Mouse (Mus musculus): ENCODE results near the gene Cpped1. TPM values are rescaled to one million over a fixed set of nuclear protein-coding genes. Genes with fewer than 3 reads are reported as not detected.

Gene Cpped1
- polyA plus RNA-seq, 1 experiment from 2014 or later: 34.2 TPM

DNA sequence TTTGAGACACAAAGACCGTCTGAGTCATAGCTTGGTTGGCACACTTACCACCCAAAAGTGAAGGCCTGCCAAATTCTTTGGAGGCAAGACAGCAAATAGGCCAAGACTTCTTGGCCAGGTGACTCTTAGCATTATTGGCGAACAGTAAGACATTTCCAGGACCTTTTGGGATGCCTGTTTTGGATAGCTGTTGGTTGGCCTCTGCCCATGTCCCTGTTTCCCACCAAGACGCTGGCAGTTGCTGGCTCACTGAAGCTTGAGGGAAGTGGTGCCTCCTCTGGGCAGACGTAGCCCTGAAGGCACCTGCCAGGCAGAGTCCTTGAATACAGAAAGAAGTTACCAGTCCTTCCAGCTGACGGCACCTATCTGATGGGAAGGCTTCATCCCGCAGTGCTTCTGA lies 8.9 kb downstream of the Cpped1 start:
- Histone ChIP-seq H3K4me3 (ENCODE audit: low read length) (no peak overlapping the region), H3K4me2 (ENCODE audit: low read depth, low read length) (no peak overlapping the region), H3K27ac (ENCODE audit: low read length) (no peak overlapping the region), H3K4me1 (ENCODE audit: control insufficient read depth, insufficient read depth, low read length) (no peaks in the 10 kb centered on the region), H3K36me3 (ENCODE audit: control insufficient read depth, insufficient read depth, low read length) (no peaks in the 10 kb centered on the region), H3K9ac (ENCODE audit: low read depth, low read length) (no peak overlapping the region), H3K9me3 (ENCODE audit: control insufficient read depth, low read length) (no peaks in the 10 kb centered on the region), H3K27me3 (replicated peaks; ENCODE audit: control insufficient read depth, insufficient read depth, low read length) (no peaks in the 10 kb centered on the region)
- 93% methylated on average over 6 of the region's 6 CpGs for WGBS
- ATAC-seq: no peak

DNA sequence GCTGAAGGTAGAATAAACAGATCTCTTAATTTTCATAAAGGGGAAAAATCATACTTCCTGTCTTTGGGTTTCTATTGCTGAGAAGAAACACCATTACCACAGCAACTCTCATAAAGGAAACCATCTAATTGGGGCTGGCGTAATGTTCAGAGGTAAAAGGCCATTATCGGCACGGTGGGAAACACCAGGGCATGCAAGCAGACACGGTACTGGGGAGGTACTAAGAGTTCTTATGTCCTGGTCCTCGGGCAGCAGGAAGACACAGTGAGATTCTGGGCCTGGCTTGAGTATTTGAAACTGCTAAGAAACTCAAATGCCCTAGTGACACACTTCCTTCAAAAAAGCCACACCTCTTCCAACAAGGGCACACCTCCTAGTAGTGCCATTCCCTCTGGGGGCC lies 12.8 kb downstream of the Cpped1 start:
- no peaks in the 10 kb centered on the region for H3K4me1 ChIP-seq (ENCODE audit: control insufficient read depth, insufficient read depth, low read length)
- no peaks in the 10 kb centered on the region for H3K9me3 ChIP-seq (ENCODE audit: control insufficient read depth, low read length)
- no peaks in the 10 kb centered on the region for H3K36me3 ChIP-seq (ENCODE audit: control insufficient read depth, insufficient read depth, low read length)
- no peak overlapping the region for H3K27ac ChIP-seq (ENCODE audit: low read length)
- no peak overlapping the region for H3K9ac ChIP-seq (ENCODE audit: low read depth, low read length)
- 77% methylated on average over 5 of the region's 5 CpGs for WGBS
- no peak overlapping the region for H3K4me2 ChIP-seq (ENCODE audit: low read depth, low read length)
- ATAC-seq: no peak
- H3K27me3 ChIP-seq (replicated peaks; ENCODE audit: control insufficient read depth, insufficient read depth, low read length): no peaks in the 10 kb centered on the region
- H3K4me3 ChIP-seq (ENCODE audit: low read length): no peak overlapping the region

DNA sequence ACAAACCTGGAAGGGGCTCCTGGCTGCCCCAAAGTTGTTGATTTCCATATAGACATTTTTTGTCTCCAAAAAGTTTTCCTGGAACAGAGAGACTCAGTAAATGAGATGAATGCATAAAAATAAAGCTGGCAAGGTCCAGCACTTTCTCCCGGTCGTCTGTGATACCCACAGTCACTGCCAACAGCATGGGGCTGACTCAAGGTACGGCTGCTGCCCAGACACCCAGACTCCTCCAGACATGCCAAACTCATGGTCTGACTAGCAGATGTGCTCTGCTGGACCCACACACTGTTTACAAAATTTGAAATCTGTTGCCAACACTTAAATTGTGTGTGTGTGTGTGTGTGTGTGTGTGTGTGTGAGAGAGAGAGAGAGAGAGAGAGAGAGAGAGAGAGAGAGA lies 14.4 kb downstream of the Cpped1 start:
- Histone ChIP-seq H3K9me3 (ENCODE audit: control insufficient read depth, low read length) (no peaks in the 10 kb centered on the region), H3K4me1 (ENCODE audit: control insufficient read depth, insufficient read depth, low read length) (no peaks in the 10 kb centered on the region), H3K27ac (ENCODE audit: low read length) (no peak overlapping the region), H3K27me3 (replicated peaks; ENCODE audit: control insufficient read depth, insufficient read depth, low read length) (no peaks in the 10 kb centered on the region), H3K4me2 (ENCODE audit: low read depth, low read length) (no peak overlapping the region), H3K36me3 (ENCODE audit: control insufficient read depth, insufficient read depth, low read length) (no peaks in the 10 kb centered on the region), H3K9ac (ENCODE audit: low read depth, low read length) (no peak overlapping the region), H3K4me3 (ENCODE audit: low read length) (no peak overlapping the region)
- 70% methylated on average over 3 of the region's 3 CpGs for WGBS
- ATAC-seq: no peak

DNA sequence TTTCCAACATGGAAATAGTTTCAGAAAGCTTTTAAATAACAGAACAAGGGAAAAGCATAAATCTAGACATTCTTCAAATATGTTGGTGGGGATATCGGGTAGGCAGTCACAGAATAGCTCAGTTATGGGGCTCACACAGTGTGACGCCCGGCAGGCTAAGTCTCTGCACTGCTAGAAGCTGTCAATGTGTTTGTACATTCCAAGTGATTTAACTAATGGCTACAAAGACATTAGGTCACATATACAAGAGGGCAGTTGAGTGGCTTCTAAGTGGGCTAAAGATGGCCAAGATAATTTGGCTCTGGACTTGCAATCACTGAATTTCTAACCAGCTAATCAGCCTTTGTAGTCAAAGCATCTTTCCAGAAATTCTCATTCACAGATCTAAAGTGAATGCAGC lies 19.1 kb downstream of the Cpped1 start:
- Histone ChIP-seq H3K9me3 (ENCODE audit: control insufficient read depth, low read length) (no peaks in the 10 kb centered on the region), H3K27me3 (replicated peaks; ENCODE audit: control insufficient read depth, insufficient read depth, low read length) (no peaks in the 10 kb centered on the region), H3K4me1 (ENCODE audit: control insufficient read depth, insufficient read depth, low read length) (no peaks in the 10 kb centered on the region), H3K27ac (ENCODE audit: low read length) (no peak overlapping the region), H3K4me3 (ENCODE audit: low read length) (no peak overlapping the region), H3K4me2 (ENCODE audit: low read depth, low read length) (no peak overlapping the region), H3K9ac (ENCODE audit: low read depth, low read length) (no peak overlapping the region), H3K36me3 (ENCODE audit: control insufficient read depth, insufficient read depth, low read length) (0 out of 2 replicates have a peak, but pooled peaks cover 3% of the 10 kb centered on the region)
- WGBS: 29% methylated on average over 3 of the region's 3 CpGs
- no peak for ATAC-seq

DNA sequence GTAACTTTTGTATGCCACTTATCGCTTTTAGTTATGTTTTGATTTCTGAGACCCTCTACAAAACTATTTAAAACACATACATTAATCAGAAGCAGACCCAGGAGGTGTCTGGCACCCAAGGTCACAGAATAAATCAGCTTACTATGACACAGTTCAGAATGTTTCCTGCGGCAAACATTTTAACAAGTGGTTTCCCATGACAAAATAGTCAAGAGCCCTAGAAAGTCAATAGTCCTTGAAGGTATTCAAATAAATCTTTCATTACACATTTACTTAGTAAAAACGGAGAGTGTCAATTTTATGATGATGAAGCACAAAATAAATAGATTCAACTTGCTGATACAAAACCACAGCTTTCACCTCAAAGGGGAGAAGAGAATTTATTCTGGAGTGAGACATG lies 19.5 kb downstream of the Cpped1 start:
- H3K9me3 ChIP-seq (ENCODE audit: control insufficient read depth, low read length): no peaks in the 10 kb centered on the region
- ATAC-seq: no peak
- no peaks in the 10 kb centered on the region for H3K4me1 ChIP-seq (ENCODE audit: control insufficient read depth, insufficient read depth, low read length)
- no peak overlapping the region for H3K4me2 ChIP-seq (ENCODE audit: low read depth, low read length)
- H3K9ac ChIP-seq (ENCODE audit: low read depth, low read length): no peak overlapping the region
- 41% methylated on average over 3 of the region's 3 CpGs for WGBS
- no peak overlapping the region for H3K4me3 ChIP-seq (ENCODE audit: low read length)
- H3K27me3 ChIP-seq (replicated peaks; ENCODE audit: control insufficient read depth, insufficient read depth, low read length): no peaks in the 10 kb centered on the region
- no peak overlapping the region for H3K27ac ChIP-seq (ENCODE audit: low read length)
- 0 out of 2 replicates have a peak, but pooled peaks cover 3% of the 10 kb centered on the region for H3K36me3 ChIP-seq (ENCODE audit: control insufficient read depth, insufficient read depth, low read length)

DNA sequence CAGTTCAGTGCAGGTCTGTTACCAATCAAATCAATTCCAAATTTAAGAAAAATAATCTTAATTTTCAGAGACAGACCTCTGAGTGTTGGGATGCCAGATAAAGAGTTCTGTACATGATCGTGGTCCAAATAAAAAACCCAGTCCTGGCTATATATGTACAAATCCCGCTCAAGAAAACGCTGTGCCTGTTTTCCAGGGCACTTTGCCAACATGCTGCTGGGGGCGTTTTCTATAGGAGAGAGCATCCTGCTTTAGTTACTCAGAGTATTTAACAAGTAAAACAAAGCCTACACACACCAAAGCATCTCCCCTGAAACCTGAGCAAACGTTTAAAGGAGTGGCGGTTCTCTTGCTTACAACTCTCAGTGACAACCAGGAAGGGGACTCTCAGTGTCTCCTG lies 27.4 kb downstream of the Cpped1 start:
- H3K9me3 ChIP-seq (ENCODE audit: control insufficient read depth, low read length): no peaks in the 10 kb centered on the region
- H3K27ac ChIP-seq (ENCODE audit: low read length): no peak overlapping the region
- 0 out of 2 replicates have a peak, but pooled peaks cover under 1% of the 10 kb centered on the region for H3K36me3 ChIP-seq (ENCODE audit: control insufficient read depth, insufficient read depth, low read length)
- no peaks in the 10 kb centered on the region for H3K27me3 ChIP-seq (replicated peaks; ENCODE audit: control insufficient read depth, insufficient read depth, low read length)
- 62% methylated on average over 6 of the region's 6 CpGs for WGBS
- H3K4me2 ChIP-seq (ENCODE audit: low read depth, low read length): no peak overlapping the region
- no peaks in the 10 kb centered on the region for H3K4me1 ChIP-seq (ENCODE audit: control insufficient read depth, insufficient read depth, low read length)
- ATAC-seq: no peak
- H3K9ac ChIP-seq (ENCODE audit: low read depth, low read length): no peak overlapping the region
- H3K4me3 ChIP-seq (ENCODE audit: low read length): no peak overlapping the region

DNA sequence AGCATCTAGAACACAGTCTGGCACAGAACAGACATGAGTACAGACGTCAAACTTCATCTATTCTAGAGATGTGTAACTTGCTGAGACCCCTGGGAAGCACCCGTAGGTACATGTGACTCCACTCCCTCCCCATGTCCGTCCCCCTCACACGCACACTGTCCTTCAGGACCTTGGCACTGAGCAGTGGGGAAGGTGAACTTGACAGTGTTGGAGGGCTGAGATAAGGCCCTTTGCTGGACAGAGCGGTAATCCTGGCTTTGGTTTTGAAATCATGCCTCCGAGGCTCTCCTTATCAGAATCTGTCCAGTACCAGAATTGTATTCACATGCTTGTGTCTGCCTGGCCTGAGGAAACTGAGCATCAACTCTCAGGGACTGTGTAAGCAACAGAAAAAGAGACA lies 28.8 kb downstream of the Cpped1 start:
- Histone ChIP-seq H3K9ac (ENCODE audit: low read depth, low read length) (no peak overlapping the region), H3K27me3 (replicated peaks; ENCODE audit: control insufficient read depth, insufficient read depth, low read length) (no peaks in the 10 kb centered on the region), H3K4me3 (ENCODE audit: low read length) (no peak overlapping the region), H3K27ac (ENCODE audit: low read length) (no peak overlapping the region), H3K4me2 (ENCODE audit: low read depth, low read length) (no peak overlapping the region), H3K9me3 (ENCODE audit: control insufficient read depth, low read length) (no peaks in the 10 kb centered on the region), H3K36me3 (ENCODE audit: control insufficient read depth, insufficient read depth, low read length) (no peaks in the 10 kb centered on the region), H3K4me1 (ENCODE audit: control insufficient read depth, insufficient read depth, low read length) (no peaks in the 10 kb centered on the region)
- ATAC-seq: no peak
- WGBS: 86% methylated on average over 6 of the region's 6 CpGs

DNA sequence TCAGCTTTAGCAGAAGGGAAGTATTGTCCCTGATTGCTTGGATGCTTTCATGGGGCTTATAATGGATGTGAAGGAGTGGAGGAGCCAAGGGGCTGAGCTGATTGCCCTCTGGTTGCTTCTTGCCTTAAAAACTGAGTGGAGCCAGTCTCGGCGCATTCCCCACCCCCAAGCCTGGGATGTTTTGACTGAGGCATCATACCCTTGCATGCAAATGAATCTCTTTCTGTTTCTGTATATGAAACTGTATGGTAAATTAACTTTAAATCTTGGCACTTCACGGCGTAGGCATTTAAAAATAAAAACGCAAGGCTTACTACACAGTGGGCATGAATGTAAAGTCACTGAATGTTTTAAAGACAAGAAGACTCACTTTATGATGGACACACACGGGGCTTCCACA lies 30.0 kb downstream of the Cpped1 start:
- Histone ChIP-seq H3K36me3 (ENCODE audit: control insufficient read depth, insufficient read depth, low read length) (no peaks in the 10 kb centered on the region), H3K27me3 (replicated peaks; ENCODE audit: control insufficient read depth, insufficient read depth, low read length) (no peaks in the 10 kb centered on the region), H3K27ac (ENCODE audit: low read length) (no peak overlapping the region), H3K4me2 (ENCODE audit: low read depth, low read length) (no peak overlapping the region), H3K4me1 (ENCODE audit: control insufficient read depth, insufficient read depth, low read length) (no peaks in the 10 kb centered on the region), H3K9me3 (ENCODE audit: control insufficient read depth, low read length) (no peaks in the 10 kb centered on the region), H3K9ac (ENCODE audit: low read depth, low read length) (no peak overlapping the region), H3K4me3 (ENCODE audit: low read length) (no peak overlapping the region)
- WGBS: 89% methylated on average over 6 of the region's 6 CpGs
- ATAC-seq: no peak

DNA sequence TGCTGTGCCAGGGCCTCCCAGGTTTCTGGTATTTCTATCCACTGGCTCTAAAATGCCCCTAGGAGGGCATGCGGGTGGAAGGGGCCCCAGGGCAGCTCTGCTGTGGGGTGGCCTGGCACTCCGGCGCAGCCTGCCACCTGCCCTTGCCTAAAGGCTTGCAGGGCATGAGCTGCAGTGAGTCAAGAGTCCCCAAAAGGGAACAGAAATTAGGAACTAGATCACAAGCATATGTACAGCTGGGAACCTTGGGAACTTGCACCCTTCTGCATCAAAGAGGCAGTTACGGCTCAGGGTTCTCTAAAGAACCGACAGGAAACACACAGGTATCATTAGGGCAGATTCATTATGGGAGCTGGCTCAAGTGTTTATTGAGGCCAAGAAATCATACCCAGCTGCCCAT lies 34.0 kb downstream of the Cpped1 start:
- Histone ChIP-seq H3K27ac (ENCODE audit: low read length) (no peak overlapping the region), H3K27me3 (replicated peaks; ENCODE audit: control insufficient read depth, insufficient read depth, low read length) (no peaks in the 10 kb centered on the region), H3K9ac (ENCODE audit: low read depth, low read length) (no peak overlapping the region), H3K36me3 (ENCODE audit: control insufficient read depth, insufficient read depth, low read length) (no peaks in the 10 kb centered on the region), H3K9me3 (ENCODE audit: control insufficient read depth, low read length) (no peaks in the 10 kb centered on the region), H3K4me2 (ENCODE audit: low read depth, low read length) (no peak overlapping the region), H3K4me3 (ENCODE audit: low read length) (no peak overlapping the region), H3K4me1 (ENCODE audit: control insufficient read depth, insufficient read depth, low read length) (no peaks in the 10 kb centered on the region)
- no peak for ATAC-seq
- WGBS: 88% methylated on average over 5 of the region's 5 CpGs

DNA sequence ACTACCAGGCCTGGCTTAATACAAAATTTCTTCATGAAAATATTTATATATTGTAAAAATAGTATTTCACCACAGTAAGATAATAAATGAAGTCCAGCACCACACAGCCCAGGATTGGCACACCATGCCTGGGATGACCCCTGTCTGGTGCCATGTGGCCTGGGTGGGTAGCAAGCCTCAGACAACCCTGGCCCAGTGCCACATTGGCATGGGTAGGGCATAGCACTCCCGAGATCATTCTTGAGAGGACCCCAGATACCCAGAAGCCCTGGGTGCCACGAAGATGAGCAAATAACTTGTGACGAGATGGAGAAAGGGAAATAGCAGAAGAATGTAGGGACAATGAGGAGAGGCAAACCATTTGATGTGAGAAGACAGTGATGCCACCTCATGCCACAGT lies 36.0 kb downstream of the Cpped1 start:
- Histone ChIP-seq H3K36me3 (ENCODE audit: control insufficient read depth, insufficient read depth, low read length) (no peaks in the 10 kb centered on the region), H3K27ac (ENCODE audit: low read length) (no peak overlapping the region), H3K27me3 (replicated peaks; ENCODE audit: control insufficient read depth, insufficient read depth, low read length) (no peaks in the 10 kb centered on the region), H3K9me3 (ENCODE audit: control insufficient read depth, low read length) (no peaks in the 10 kb centered on the region), H3K4me3 (ENCODE audit: low read length) (no peak overlapping the region), H3K4me2 (ENCODE audit: low read depth, low read length) (no peak overlapping the region), H3K4me1 (ENCODE audit: control insufficient read depth, insufficient read depth, low read length) (no peaks in the 10 kb centered on the region), H3K9ac (ENCODE audit: low read depth, low read length) (no peak overlapping the region)
- no peak for ATAC-seq
- WGBS: 85% methylated on average over 3 of the region's 3 CpGs
